Mouse (Mus musculus): ENCODE data around the gene Nudt16l1. TPM values are rescaled to one million over a fixed set of nuclear protein-coding genes. Genes with fewer than 3 reads are reported as not detected.

The Nudt16l1 gene
- total RNA-seq, 2 experiments from 2014 or later = 65.9 to 68.9 TPM

Other genes with a start within 250 kb of the Nudt16l1 start
- 10 to 100 TPM; 26.6 to 28.8 TPM for gene Nmral1, start 219.4 kb upstream of the Nudt16l1 start, total RNA-seq (2021)
- gene Hmox2, start 212.4 kb upstream of the Nudt16l1 start, total RNA-seq (2021) = 10 to 100 TPM; 70.2 to 70.8 TPM
- gene Cdip1, start 148.5 kb upstream of the Nudt16l1 start, total RNA-seq (2021) = 10 to 100 TPM; 89.0 to 93.5 TPM
- not detected for gene 4930562C15Rik, start 103.3 kb upstream of the Nudt16l1 start, total RNA-seq (2021)
- 10 to 100 TPM; 58.5 to 59.1 TPM for gene Ubald1, start 58.4 kb upstream of the Nudt16l1 start, total RNA-seq (2021)
- 100 to 1,000 TPM; 152 to 163 TPM for gene Mgrn1, start 52.5 kb upstream of the Nudt16l1 start, total RNA-seq (2021)
- 10 to 100 TPM; 60.2 to 63.0 TPM for gene Anks3, start 25.4 kb downstream of the Nudt16l1 start, total RNA-seq (2021)
- gene Sept12, start 59.1 kb downstream of the Nudt16l1 start, total RNA-seq (2021) = not detected
- gene Smim22, start 68.5 kb downstream of the Nudt16l1 start, total RNA-seq (2021) = not detected
- gene Rogdi, start 74.8 kb downstream of the Nudt16l1 start, total RNA-seq (2021) = 10 to 100 TPM; 79.8 to 89.3 TPM
- 100 to 1,000 TPM; 143 to 146 TPM for gene Glyr1, start 111.1 kb downstream of the Nudt16l1 start, total RNA-seq (2021)
- gene Ubn1, start 111.3 kb downstream of the Nudt16l1 start, total RNA-seq (2021) = 10 to 100 TPM; 30.4 to 33.1 TPM
- under 1 TPM; 0.18 to 0.26 TPM for gene Ppl, start 193.7 kb downstream of the Nudt16l1 start, total RNA-seq (2021)
- under 1 TPM; 0.10 to 0.18 TPM for gene Sec14l5, start 208.3 kb downstream of the Nudt16l1 start, total RNA-seq (2021)

All from left cerebral cortex, postnatal 4 days (tissue).